Comparison of ENCODE assay signal across 15 mouse cellular contexts in genomic region chr11:86962362-86962761, GRCm38 (mm10). TPM values are rescaled to one million over a fixed set of nuclear protein-coding genes. Genes with fewer than 3 reads are reported as not detected.
DNase-seq lines count a peak whose midpoint lies in the region; ATAC-seq and TF ChIP-seq lines count a peak whose summit lies in the region.
"Had no signal": no experiment of that assay in that cellular context is flagged by ENCODE, and none has a peak within 500 bp of the region (broad histone marks: within the 10 kb centered on the region; RNA-seq: fewer than 3 reads in every experiment).

No protein-coding gene starts in this region.

- no peak for TF ChIP-seq POLR2A in kidney, adult 2 months (IDR thresholded peaks at IDR 0.05; ENCODE audit: low read depth, low read length)

- no peaks in the 10 kb centered on the region for H3K36me3 ChIP-seq in forebrain, embryonic 10.5 days (replicated peaks)
- H3K36me3 ChIP-seq in forebrain, embryonic 16.5 days (ENCODE audit: control insufficient read depth, insufficient read depth), result no peaks in the 10 kb centered on the region
- H3K36me3 ChIP-seq in kidney, adult 2 months (ENCODE audit: control insufficient read depth, insufficient read depth, low read length), result no peaks in the 10 kb centered on the region
- no peaks in the 10 kb centered on the region for H3K36me3 ChIP-seq in liver, embryonic 15.5 days (replicated peaks)
- H3K36me3 ChIP-seq: hindbrain, embryonic 12.5 days; midbrain, embryonic 15.5 days; neural tube, embryonic 15.5 days had no signal

- ATAC-seq in forebrain, embryonic 16.5 days, result no peak
- no peak; the same call in 1 of the 2 replicates for ATAC-seq in liver, embryonic 15.5 days (ENCODE audit: insufficient read depth)
- no peak for ATAC-seq in cerebellum, adult (ENCODE audit: insufficient number of reproducible peaks, low FRiP score, low TSS enrichment)
- ATAC-seq: activated CD4-positive, CD25-positive, alpha-beta regulatory T cell, adult 4 months; midbrain, embryonic 15.5 days had no signal

- peaks cover 10% of the 10 kb centered on the region for H3K27me3 ChIP-seq in forebrain, embryonic 10.5 days (ENCODE audit: poor library complexity, severe bottlenecking)
- H3K27me3 ChIP-seq in forebrain, embryonic 16.5 days (replicated peaks; ENCODE audit: control insufficient read depth, insufficient read depth, low read length), result no peaks in the 10 kb centered on the region
- no peaks in the 10 kb centered on the region for H3K27me3 ChIP-seq in kidney, adult 2 months (replicated peaks; ENCODE audit: control insufficient read depth, insufficient read depth, low read length)
- H3K27me3 ChIP-seq in liver, embryonic 15.5 days, result no peaks in the 10 kb centered on the region
- H3K27me3 ChIP-seq: embryonic facial prominence, embryonic 12.5 days; hindbrain, embryonic 12.5 days; midbrain, embryonic 15.5 days; neural tube, embryonic 15.5 days had no signal

- DNase-seq in forebrain, embryonic 10.5 days (ENCODE audit: extremely low spot score, low spot score), result no peak
- no peak for DNase-seq in kidney, adult 2 months
- no peak for DNase-seq in kidney, adult 8-10 months
- no peak for DNase-seq in adrenal gland, adult (ENCODE audit: inconsistent age in 2 of 2, low spot score in 1 of 2)
- DNase-seq: right cerebral cortex, postnatal 14 days; thymus, adult 18-20 months had no signal

- H3K4me3 ChIP-seq in forebrain, embryonic 10.5 days, result no peak overlapping the region
- no peak overlapping the region for H3K4me3 ChIP-seq in forebrain, embryonic 16.5 days (replicated peaks; ENCODE audit: low read length)
- no peak overlapping the region for H3K4me3 ChIP-seq in kidney, adult 2 months (ENCODE audit: insufficient read depth, low read depth, low read length)
- H3K4me3 ChIP-seq in brown adipose tissue, adult 24 weeks (ENCODE audit: insufficient read depth, low read depth, low read length), result no peak overlapping the region
- no peak overlapping the region for H3K4me3 ChIP-seq in liver, embryonic 15.5 days (replicated peaks)
- H3K4me3 ChIP-seq: embryonic facial prominence, embryonic 12.5 days; hindbrain, embryonic 12.5 days; midbrain, embryonic 15.5 days; neural tube, embryonic 15.5 days had no signal

- TF ChIP-seq CTCF in kidney, adult 2 months (conservative IDR thresholded peaks at IDR 0.05; ENCODE audit: insufficient read depth, insufficient read length, low read depth, low read length), result no peak

- peak overlapping the region; percentile 53; the same call in 1 of the 2 replicates for H3K27ac ChIP-seq in forebrain, embryonic 10.5 days
- H3K27ac ChIP-seq in forebrain, embryonic 16.5 days (ENCODE audit: low read length), result no peak overlapping the region
- peak overlapping the region; percentile 79 for H3K27ac ChIP-seq in kidney, adult 2 months (ENCODE audit: insufficient read depth, low read depth, low read length)
- H3K27ac ChIP-seq in brown adipose tissue, adult 24 weeks (replicated peaks; ENCODE audit: low read depth, low read length), result peak overlapping the region; percentile 61
- H3K27ac ChIP-seq in liver, embryonic 15.5 days (replicated peaks), result peak overlapping the region; percentile 76
- H3K27ac ChIP-seq: embryonic facial prominence, embryonic 12.5 days; hindbrain, embryonic 12.5 days; midbrain, embryonic 15.5 days; neural tube, embryonic 15.5 days had no signal

- H3K9ac ChIP-seq in forebrain, embryonic 16.5 days (replicated peaks; ENCODE audit: low read depth, low read length), result no peak overlapping the region
- H3K9ac ChIP-seq in liver, embryonic 15.5 days, result no peak overlapping the region
- H3K9ac ChIP-seq: embryonic facial prominence, embryonic 12.5 days; hindbrain, embryonic 12.5 days; midbrain, embryonic 15.5 days; neural tube, embryonic 15.5 days had no signal

- whole genome bisulfite sequencing in forebrain, embryonic 10.5 days, result 75% methylated on average over 2 of the region's 2 CpGs
- 82% methylated on average over 2 of the region's 2 CpGs for WGBS in forebrain, embryonic 16.5 days
- 29% methylated on average over 2 of the region's 2 CpGs for WGBS in kidney, adult 2 months
- 38% methylated on average over 2 of the region's 2 CpGs for WGBS in liver, embryonic 15.5 days (ENCODE audit: insufficient replicate concordance)

- H3K4me2 ChIP-seq in forebrain, embryonic 16.5 days (ENCODE audit: low read length), result no peak overlapping the region
- no peak overlapping the region for H3K4me2 ChIP-seq in liver, embryonic 15.5 days
- H3K4me2 ChIP-seq: embryonic facial prominence, embryonic 12.5 days; hindbrain, embryonic 12.5 days; midbrain, embryonic 15.5 days; neural tube, embryonic 15.5 days had no signal

- H3K4me1 ChIP-seq in forebrain, embryonic 10.5 days, result peaks cover 56% of the 10 kb centered on the region
- peaks cover 3% of the 10 kb centered on the region; the same call in 1 of the 2 replicates for H3K4me1 ChIP-seq in forebrain, embryonic 16.5 days (replicated peaks; ENCODE audit: control insufficient read depth, insufficient read depth, low read length)
- peaks cover 47% of the 10 kb centered on the region for H3K4me1 ChIP-seq in kidney, adult 2 months (ENCODE audit: control insufficient read depth, insufficient read depth, low read length)
- H3K4me1 ChIP-seq in brown adipose tissue, adult 24 weeks (ENCODE audit: control insufficient read depth, insufficient read depth, insufficient read length, low read length), result peaks cover 61% of the 10 kb centered on the region
- peaks cover 53% of the 10 kb centered on the region for H3K4me1 ChIP-seq in liver, embryonic 15.5 days (replicated peaks)

- H3K9me3 ChIP-seq in forebrain, embryonic 10.5 days, result no peaks in the 10 kb centered on the region
- no peaks in the 10 kb centered on the region for H3K9me3 ChIP-seq in forebrain, embryonic 16.5 days (ENCODE audit: control insufficient read depth, low read length)
- no peaks in the 10 kb centered on the region for H3K9me3 ChIP-seq in liver, embryonic 15.5 days (replicated peaks)
- H3K9me3 ChIP-seq: embryonic facial prominence, embryonic 12.5 days; hindbrain, embryonic 12.5 days; midbrain, embryonic 15.5 days; neural tube, embryonic 15.5 days had no signal

RNA-seq across cellular contexts. Expression of gene Ypel2, which starts 31.1 kb away (rescaled TPM):
- polyA plus RNA-seq in forebrain, embryonic 10.5 days (2016; fragmentation: Nextera tagmentation; extraction: Ambion mirVana), result 2.9 and 3.2 TPM in 2 replicates
- 7.1 and 8.1 TPM in 2 replicates for polyA plus RNA-seq in forebrain, embryonic 16.5 days (2015; fragmentation: Nextera tagmentation; extraction: Ambion mirVana)
- polyA plus RNA-seq in kidney, adult 2 months (2012; rRNA removed), result 4.7 TPM in 2 replicates
- 9.6 and 11.2 TPM in 2 replicates for polyA plus RNA-seq in brown adipose tissue, adult 24 weeks (2012; ENCODE audit: insufficient read depth, insufficient read length, missing spikeins)
- 1.5 and 1.7 TPM in 2 replicates for polyA plus RNA-seq in liver, embryonic 15.5 days (2015; fragmentation: Nextera tagmentation; extraction: Ambion mirVana)
